Mouse (Mus musculus): ENCODE measurements around the gene Fbxo17. TPM values are rescaled to one million over a fixed set of nuclear protein-coding genes. Genes with fewer than 3 reads are reported as not detected.

Gene Fbxo17
- total RNA-seq, 2 experiments from 2014 or later = 0.36 to 0.92 TPM

Other genes starting within 250 kb of the Fbxo17 start
- gene Ifnl2, start 206.3 kb upstream of the Fbxo17 start, total RNA-seq (2021) = not detected
- not detected for gene Ifnl3, start 194.0 kb upstream of the Fbxo17 start, total RNA-seq (2021)
- gene Sycn, start 175.9 kb upstream of the Fbxo17 start, total RNA-seq (2021) = not detected
- gene Nccrp1, start 169.6 kb upstream of the Fbxo17 start, total RNA-seq (2021) = not detected
- 10 to 100 TPM; 22.6 to 22.8 TPM for gene Samd4b, start 118.7 kb upstream of the Fbxo17 start, total RNA-seq (2021)
- 1 to 10 TPM; 8.4 to 8.8 TPM for gene Pak4, start 118.6 kb upstream of the Fbxo17 start, total RNA-seq (2021)
- not detected for gene Acp7, start 85.5 kb upstream of the Fbxo17 start, total RNA-seq (2021)
- gene Fbxo27, start 24.0 kb upstream of the Fbxo17 start, total RNA-seq (2021) = under 1 TPM; 0.34 to 0.39 TPM
- 10 to 100 TPM; 56.7 to 60.6 TPM for gene Mrps12, start 25.0 kb downstream of the Fbxo17 start, total RNA-seq (2021)
- 10 to 100 TPM; 15.4 to 15.7 TPM for gene Sars2, start 25.2 kb downstream of the Fbxo17 start, total RNA-seq (2021)
- not detected for gene Ccer2, start 39.4 kb downstream of the Fbxo17 start, total RNA-seq (2021)
- 10 to 100 TPM; 80.0 to 80.2 TPM for gene Sirt2, start 49.9 kb downstream of the Fbxo17 start, total RNA-seq (2021)
- 10 to 100 TPM; 22.1 to 22.9 TPM for gene Nfkbib, start 50.7 kb downstream of the Fbxo17 start, total RNA-seq (2021)
- 1 to 10 TPM; 1.5 to 2.2 TPM for gene Rinl, start 72.2 kb downstream of the Fbxo17 start, total RNA-seq (2021)
- gene Hnrnpl, start 91.7 kb downstream of the Fbxo17 start, total RNA-seq (2021) = 100 to 1,000 TPM; 225 to 270 TPM
- 1,000 to 10,000 TPM; 1,337 to 1,520 TPM for gene Ech1, start 108.4 kb downstream of the Fbxo17 start, total RNA-seq (2021)
- 10 to 100 TPM; 28.9 to 30.7 TPM for gene Lgals4, start 117.0 kb downstream of the Fbxo17 start, total RNA-seq (2021)
- 1 to 10 TPM; 1.8 to 1.9 TPM for gene Lgals7, start 147.0 kb downstream of the Fbxo17 start, total RNA-seq (2021)
- gene Capn12, start 164.6 kb downstream of the Fbxo17 start, total RNA-seq (2021) = under 1 TPM; 0.08 to 0.22 TPM
- gene Actn4, start 245.5 kb downstream of the Fbxo17 start, total RNA-seq (2021) = 100 to 1,000 TPM in 1 of 2 experiments, 10 to 100 TPM in 1; 77.0 to 101 TPM

Measured in heart, postnatal 25 days (tissue).